Mouse (Mus musculus): ENCODE measurements at regions not wholly inside any gene's neighbourhood (a gene's known extent, or its start where the extent isn't known, plus 50 kb on each side); places are given as distances from the start of the nearest gene placed in this dataset.
"Not testable (repeated sequence)": the region's sequence is repeated elsewhere in the genome, so short reads cannot be mapped to it uniquely, and the experiment has no call there.

DNA sequence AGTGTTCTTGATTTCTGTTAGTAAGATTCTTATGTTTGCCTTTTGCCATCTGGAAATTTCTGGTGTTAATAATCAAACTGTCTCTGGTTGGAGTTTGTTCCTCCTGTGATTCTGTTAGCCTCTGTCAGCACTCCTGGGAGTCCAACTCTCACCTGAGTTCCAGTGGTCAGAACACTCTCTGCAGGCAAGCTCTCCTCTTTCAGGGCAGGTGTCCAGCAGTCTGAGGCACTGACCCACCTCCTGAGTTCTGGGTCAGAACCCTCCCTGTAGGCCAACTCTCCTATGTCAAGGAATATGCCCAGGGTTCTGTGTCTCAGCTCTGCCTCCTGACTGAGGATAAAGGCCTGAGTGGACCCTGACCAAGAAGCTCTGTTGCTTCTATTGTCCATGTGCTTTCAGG is 184.6 kb downstream of the Ube2dnl2 start:
- TF ChIP-seq CTCF, EP300 (IDR thresholded peaks at IDR 0.05): not testable (repeated sequence)
